Mouse (Mus musculus) adrenal gland (tissue): ENCODE data around the gene Runx2.

Experiments
- intact Hi-C: fragments of 180-260 bp; cut with DNase I; formaldehyde crosslinking; loops from one replicate; pipeline ENCODE4 v1.15.1; 2025

Runx2 gene

DNA sequence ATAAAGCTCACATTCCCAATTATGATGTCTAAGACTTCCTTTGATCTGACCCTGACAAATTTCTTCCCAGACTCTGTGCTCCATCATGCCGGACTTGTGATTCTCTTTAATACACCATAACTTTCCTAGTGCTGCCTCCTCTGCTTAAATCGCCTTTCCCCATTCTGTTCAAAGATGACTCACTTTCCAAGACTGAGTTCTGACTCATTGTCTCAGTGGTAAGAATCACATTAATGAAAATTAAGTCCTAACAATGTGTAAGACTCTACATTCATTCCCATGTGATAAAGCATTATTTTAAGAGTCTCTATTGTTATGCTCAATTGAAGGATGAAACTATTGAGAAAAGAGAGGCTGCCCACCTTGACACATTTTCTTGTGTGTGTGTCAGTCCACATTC, 43.7 kb downstream of the Runx2 start:
- intact Hi-C loops, result no loop called here

GRCm38 (mm10) chr17:44768522-44768921, 46.1 kb downstream of the Runx2 start:
- intact Hi-C loops, result no loop called here

DNA sequence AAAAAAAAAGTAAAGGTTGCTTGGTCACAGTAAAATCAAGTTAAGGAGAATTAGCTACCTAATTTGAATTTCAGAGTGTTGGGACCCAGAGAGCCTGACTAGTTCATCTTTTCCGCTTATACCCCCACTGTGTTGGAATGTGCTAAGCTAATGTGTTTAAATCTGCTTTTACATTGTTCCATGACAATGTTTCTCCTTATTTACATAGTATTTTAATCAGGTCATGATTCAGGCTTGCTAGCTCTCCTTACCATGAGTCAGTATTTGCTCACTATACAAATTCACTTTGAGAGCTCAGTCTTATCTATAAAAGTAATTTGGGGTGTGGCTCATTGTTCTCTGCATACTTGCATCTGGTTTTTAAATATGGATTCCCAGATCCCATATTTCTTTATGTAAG, 47.2 kb downstream of the Runx2 start:
- intact Hi-C loops, result no loop called here

- intact Hi-C loops, result no loop called here
Observed at GRCm38 (mm10) chr17:44766975-44767374, 47.6 kb downstream of the Runx2 start.

DNA sequence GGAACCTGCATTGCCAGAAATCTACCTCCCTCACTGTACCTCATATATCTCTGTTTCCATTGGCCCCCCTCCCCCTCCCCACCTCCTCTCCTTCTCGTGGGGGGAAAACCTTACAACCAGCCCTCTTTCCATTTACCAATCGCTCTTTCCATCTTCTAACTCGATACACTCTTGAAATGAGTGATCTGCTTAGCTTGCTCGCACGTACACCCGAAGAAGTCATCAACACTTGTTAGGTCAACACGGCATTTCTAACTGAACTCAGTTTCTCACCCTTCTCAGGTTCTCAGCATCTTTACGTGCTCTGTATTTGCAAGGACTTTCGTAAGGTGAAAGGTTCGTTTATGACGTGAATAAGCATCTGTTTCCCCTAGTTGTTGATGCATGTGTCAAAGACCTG, 48.3 kb downstream of the Runx2 start:
- intact Hi-C loops, result no loop called here

- intact Hi-C loops, result loop anchor here (10.0 kb wide), 2 partner anchors 299 to 629 kb away; no protein-coding TSS in a partner anchor
Observed at GRCm38 (mm10) chr17:44745378-44745777, 69.2 kb downstream of the Runx2 start.

- intact Hi-C loops, result loop anchor here (10.0 kb wide), 2 partner anchors 301 to 631 kb away; no protein-coding TSS in a partner anchor
Observed at GRCm38 (mm10) chr17:44743780-44744179, 70.8 kb downstream of the Runx2 start.

GRCm38 (mm10) chr17:44742246-44742645, 72.4 kb downstream of the Runx2 start:
- intact Hi-C loops, result loop anchor here (10.0 kb wide), 2 partner anchors 303 to 633 kb away; no protein-coding TSS in a partner anchor

DNA sequence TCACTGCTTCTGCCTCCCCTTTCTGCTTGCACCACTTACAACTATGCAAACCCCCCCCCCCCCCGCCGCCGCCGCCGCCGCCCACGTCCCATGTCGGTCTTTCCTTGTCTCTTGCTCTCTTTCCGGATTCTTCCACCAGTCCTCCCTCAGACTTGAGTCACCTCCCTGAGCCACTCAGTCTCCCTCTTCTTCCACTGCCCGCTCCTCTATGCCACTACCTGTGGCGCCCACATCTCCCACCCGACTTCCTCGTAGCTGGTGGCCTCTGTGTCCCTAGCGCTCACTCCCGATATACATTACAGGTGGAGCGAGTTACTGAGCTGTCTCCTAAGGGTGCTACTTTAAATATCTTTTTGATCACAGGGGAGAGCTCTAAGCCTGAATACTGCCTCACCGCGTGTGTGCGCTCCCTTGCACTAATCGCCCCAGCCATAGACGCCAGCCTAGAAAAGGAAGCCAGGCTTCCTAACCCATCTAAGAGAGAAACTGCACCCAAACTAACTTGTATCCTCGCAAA, 76.4 kb downstream of the Runx2 start:
- intact Hi-C loops, result loop anchor here (5.0 to 10.0 kb wide), 4 partner anchors 93 to 517 kb away; no protein-coding TSS in a partner anchor

- intact Hi-C loops, result loop anchor here (5.0 to 10.0 kb wide), 4 partner anchors 93 to 517 kb away; no protein-coding TSS in a partner anchor
Observed at GRCm38 (mm10) chr17:44737275-44738120, 77.1 kb downstream of the Runx2 start.

DNA sequence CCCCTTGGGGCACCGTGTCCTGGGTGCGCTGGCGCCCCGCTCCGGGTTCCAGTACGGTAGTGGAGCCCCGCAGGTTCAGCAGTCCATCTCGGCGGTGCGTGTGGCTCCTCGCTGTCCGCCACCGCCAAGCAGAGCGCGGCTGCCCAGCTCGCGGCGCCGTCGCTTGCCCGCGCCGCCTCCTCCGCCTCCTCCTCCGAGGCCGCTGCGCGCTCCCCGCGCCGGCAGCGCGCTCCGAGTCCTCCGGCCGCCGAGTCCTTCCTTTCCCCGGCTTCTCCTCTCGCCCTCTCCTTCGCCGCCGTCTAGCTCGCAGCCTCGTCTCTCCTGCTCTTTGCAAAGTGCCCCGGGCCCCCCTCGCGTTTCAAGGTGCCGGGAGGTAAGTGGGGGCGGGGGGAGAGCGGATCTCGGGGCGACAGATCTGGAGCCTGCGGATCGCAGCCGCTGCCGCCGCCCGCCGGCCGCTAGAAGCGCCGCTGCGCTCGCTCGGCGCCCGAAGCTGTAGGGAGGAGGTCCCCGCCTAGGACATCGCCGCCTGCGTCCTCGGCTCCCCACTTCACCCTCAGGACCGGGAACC, 78.5 kb downstream of the Runx2 start:
- intact Hi-C loops, result loop anchor here (5.0 to 10.0 kb wide), 4 partner anchors 91 to 519 kb away; no protein-coding TSS in a partner anchor

DNA sequence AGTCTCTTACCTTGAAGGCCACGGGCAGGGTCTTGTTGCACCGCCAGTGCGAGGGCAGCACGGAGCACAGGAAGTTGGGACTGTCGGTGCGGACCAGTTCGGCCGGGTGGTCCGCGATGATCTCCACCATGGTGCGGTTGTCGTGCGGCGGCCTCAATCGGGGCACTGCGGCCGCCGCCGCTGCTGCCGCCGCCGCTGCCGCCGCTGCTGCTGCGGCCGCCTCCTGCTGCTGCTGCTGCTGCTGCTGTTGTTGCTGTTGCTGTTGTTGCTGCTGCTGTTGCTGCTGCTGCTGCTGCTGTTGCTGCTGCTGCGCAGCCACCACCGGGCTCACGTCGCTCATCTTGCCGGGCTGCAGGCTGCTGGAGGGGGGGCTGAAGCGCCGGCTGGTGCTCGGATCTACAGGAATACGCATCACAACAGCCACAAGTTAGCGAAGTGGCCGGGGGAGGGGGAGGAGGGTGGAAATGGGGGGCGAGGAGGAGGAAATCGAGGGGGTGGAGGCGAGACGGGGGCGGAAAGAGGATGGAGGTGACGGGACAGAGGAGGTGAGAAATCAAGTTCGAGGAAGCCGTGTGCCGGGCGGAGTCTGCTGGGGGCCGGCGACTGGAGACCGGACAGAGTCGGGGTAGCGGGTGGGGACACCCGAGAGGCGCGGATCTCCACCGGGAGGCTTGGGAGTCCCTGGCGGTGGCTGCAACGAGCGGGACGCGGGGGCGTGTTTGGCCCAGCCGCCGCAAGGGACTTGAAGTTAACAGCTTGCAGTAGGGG, 79.2 kb downstream of the Runx2 start:
- intact Hi-C loops, result loop anchor here (5.0 to 10.0 kb wide), 4 partner anchors 91 to 519 kb away; no protein-coding TSS in a partner anchor

- intact Hi-C loops, result loop anchor here (5.0 to 10.0 kb wide), 4 partner anchors 90 to 520 kb away; no protein-coding TSS in a partner anchor
Observed at GRCm38 (mm10) chr17:44734501-44735222, 79.9 kb downstream of the Runx2 start.

DNA sequence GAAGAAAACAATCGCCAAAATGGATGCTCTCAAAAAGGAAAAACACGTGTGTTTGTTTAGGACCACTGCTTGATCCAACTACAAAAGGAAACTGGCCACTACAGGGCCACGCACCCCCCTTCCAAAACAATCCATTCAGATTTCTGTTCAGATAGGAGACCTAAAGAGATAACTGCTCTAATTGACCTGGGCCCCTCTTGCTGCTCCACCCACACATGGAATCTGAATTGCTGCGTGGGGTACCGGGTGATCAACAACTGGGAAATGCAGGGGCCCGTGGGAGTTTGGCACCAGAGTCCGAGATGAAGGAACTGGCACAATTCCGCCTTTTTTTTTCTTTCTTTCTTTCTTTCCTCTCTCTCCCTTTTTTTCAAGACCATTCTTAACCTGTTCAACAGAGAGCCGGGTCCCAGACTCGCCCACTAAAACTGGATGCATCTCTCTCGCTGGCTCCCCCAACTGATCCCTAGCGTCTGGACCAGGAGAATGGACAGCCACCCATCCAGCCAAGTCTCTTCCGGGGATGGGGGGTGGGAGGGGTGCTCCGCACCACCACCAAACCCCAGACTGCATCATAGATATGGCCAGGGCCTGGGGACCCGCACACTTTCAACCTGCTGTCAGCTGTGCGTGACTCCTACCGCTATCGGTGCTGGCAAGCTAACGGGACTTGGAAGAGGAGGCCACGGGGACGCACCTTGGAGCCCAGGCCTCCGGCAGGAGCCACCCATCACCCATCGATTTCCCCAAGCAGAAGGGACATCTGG, 80.9 kb downstream of the Runx2 start:
- intact Hi-C loops, result loop anchor here (10.0 kb wide), 3 partner anchors 89 to 521 kb away; no protein-coding TSS in a partner anchor

- intact Hi-C loops, result no loop called here
Observed at GRCm38 (mm10) chr17:44728464-44728863, 86.1 kb downstream of the Runx2 start.

DNA sequence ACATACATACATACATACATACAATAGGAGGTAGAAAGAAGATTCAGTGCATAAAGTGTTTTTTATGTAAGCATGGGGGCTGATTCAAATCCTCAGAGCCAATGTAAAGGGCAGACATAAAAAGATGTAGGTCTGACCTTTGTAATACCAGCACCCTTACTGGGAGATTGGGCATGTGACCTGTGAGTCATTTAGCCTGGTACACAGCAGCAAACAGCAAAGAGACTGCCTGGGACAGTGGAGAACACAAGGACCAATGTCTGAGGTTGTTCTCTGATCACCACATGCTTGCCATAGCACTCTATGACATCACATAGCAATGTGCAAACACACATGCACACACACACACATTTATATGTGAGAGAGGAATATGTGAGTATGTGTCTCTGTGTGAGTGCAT, 86.9 kb downstream of the Runx2 start:
- intact Hi-C loops, result no loop called here

DNA sequence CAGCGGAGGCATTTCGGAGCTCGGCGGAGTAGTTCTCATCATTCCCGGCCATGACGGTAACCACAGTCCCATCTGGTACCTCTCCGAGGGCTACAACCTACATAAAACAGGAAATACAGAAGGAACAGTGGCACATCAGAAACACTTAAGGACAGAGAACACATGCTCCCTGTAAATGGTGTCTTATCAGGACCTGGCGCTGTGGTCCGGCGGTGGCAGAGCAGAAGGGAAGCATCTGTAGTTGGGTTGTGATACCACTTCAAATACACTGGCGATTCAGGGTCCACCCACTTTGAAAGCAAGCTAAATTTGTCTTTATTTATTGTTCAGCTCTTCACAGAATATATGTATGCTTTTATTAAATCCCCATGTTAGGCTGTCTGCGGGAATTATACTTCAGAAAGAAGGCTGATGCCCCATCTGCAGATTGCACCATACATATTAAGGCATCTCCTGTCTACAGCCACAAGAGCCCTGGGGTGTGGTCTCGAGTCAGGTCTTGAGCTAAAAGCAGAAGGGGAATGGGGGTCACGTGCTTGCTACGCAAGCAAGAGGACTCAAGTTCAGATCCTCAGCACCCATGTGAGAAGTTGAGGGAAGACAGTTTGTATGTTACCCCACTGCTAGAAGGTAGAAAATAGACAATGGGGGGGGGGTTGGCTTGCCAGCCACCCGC, 89.7 kb downstream of the Runx2 start:
- intact Hi-C loops, result no loop called here

GRCm38 (mm10) chr17:44724255-44724654, 90.3 kb downstream of the Runx2 start:
- intact Hi-C loops, result no loop called here
